Mouse (Mus musculus) CD4-positive helper T cell, adult 2 months (primary cell): ENCODE data around the gene Misp.

Experiments used
- DNase-seq: peaks from one replicate; pipeline ENCODE4 v3.0.0-alpha.2; 2012; ENCODE audit warnings: low read depth, missing footprints, low spot score

Misp gene

GRCm38 (mm10) chr10:79873715-79874289, 53.0 kb downstream of the Misp start:
- DNase-seq: no peak

DNA sequence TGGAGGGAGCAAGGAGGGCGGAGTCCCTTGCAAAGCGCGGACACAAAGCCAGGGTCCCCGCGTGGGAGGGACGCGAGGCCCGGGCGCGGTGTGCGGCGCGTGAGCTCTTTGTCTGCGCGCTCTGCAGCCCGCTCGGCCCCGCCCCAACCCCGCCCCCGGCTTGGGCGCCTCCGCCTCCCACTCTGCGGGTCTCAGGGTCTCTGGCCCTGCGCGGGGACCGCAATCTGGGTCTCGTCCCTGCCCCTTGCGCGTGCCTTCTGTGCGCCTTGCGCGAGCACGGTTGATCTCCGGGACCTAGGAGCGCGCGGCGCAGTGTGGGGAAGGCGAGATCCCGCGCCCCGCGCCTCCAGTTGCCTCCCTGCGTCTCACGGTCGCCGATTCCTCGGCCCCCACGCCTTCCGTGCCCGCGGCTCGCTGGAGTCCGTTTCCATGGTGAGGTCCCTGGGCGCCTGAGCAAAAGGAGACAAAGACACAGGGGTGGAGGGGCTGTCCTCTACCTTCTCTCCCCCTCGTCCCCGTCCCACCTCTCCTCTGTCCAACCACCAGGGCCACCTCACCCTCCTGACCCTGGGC, 53.6 kb downstream of the Misp start, which contains the start of the genes Prtn3 and Plppr3:
Prtn3 (plus strand) TSS at position 187 of the 573 bp plus-strand sequence.
Plppr3 (minus strand) TSS at position 345 of the 573 bp plus-strand sequence.
- no peak for DNase-seq

DNA sequence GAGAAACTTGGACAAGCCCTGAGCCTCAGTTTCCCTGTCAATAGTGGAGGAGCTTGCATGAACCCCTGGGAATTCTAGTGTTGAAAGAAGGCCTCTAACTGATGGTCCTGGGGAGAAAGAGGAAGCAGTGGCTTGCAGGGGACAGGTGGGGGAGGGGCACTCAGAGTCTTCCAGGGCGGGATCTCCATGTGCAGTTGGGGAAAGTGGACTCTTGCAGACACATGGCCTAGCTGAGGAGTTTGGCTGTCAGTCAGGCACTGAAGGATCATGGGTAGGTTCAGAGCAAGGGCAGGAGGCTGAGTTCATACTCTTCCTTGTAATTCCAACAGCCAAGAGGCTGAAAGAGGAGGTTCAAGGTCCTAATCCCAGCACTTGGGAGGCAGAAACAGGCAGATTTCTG, 56.4 kb downstream of the Misp start:
- DNase-seq: no peak

GRCm38 (mm10) chr10:79877757-79878156, 57.0 kb downstream of the Misp start:
- no peak for DNase-seq

DNA sequence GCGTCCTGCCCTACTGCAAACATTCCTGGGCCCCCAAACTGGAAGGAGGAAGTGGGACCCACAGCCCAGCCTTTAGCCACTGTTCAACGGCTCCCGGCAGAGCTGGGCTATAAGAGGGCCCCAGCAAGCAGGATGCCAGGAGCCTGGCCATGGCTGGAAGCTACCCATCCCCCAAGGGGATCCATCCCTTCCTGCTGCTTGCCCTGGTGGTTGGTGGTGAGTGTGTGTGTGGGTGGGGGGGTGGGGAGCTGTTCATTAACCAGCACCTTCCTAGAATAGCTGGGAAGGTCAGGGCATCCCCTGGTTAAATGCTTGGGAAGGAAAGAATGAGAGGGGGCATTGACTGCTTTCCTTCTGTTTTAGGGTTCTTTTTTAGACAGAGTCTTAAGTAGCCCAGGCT, 58.7 kb downstream of the Misp start:
- DNase-seq: no peak
